Mouse (Mus musculus) adrenal gland, postnatal 14 days (tissue): Measurements from ENCODE around the gene Sstr3. TPM values are rescaled to one million over a fixed set of nuclear protein-coding genes. Genes with fewer than 3 reads are reported as not detected.

Source experiments
- DNase-seq: peaks from one replicate; pipeline ENCODE4 v3.0.0; 2021; ENCODE audit warnings: mixed read lengths
- total RNA-seq: library from RNA; stranded (reverse); gene quantifications from 2 replicates; pipeline ENCODE4 v1.2.3, GENCODE M21; 2021

Gene Sstr3
- total RNA-seq, 1 experiment from 2014 or later = 0.56 TPM

DNA sequence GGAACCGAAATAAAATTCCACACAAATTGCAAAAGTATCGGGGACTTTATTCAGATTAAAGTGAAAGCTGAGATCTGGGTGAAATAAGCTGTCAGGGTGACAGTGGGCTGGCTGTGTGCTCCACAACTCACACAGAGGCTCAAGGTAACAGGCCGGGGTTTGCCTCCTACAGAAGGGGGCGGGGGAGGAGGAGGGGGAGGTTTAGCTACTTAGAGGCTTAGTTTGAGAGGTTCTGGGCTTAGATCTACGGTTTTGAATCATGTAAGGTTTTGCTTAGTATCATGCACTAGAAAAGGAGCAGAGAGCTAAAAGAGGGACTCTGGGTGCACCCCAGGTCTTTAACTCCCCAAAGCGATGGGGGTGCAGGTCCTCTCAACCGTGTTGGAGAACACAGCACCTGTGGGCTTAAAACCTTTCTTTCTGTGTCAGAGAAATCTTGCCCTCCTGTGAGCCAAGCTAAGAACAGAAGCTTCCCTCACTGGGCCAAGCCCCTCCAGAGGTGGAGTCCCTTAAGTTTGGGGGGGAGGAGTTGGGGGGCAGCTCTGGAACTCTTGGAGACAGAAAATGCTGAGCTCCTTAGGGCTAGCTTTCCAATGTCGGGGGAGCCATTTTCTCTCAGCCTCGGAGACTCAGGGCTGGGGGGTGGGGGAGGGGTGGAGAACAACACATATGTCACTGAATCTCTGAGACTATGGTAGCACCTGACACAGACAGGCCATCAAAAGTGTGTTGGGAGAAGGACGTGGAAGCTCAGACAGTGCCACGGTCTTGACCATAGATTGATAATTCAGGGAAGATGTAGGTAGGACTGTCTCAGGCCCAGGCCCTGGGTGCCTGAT lies 14.9 kb upstream of the Sstr3 start:
- DNase-seq = no peak

GRCm38 (mm10) chr15:78557693-78558535 lies 13.4 kb upstream of the Sstr3 start:
- DNase-seq = no peak

DNA sequence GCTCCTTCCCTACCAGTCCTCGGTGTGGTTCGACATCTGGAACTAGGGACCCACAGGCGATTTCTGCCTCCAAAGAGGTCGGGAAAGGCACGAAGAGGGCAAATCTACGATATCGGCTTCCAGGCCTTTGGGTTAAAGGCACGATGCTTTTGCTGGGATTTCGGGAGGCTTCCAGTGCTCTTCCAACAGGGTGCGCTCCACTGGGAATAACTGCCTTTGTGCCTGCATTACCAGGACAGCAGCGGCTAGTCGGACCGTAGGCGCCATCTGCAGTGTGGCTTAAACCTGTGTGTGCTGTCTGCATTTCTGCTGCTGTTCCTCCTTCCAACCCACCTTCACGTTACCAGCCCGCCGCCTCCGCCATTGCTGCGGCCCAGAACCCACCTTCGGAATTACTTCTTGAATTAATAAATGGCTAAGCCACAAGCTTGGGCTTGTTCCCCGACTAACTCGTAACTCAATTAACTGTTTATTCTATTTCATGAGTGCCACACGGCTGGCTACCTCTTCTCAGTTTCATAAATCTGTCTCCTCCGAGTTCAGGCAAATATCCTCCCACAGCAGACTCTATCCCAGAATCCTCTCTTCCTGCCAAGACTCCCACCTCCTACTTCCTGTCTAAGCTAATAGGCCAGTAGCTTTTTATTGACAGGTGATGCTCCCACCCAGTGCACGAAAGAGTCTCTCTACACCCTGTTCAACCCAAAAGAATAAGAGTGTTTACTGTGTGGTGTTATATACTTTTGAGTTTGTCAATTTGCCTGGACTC lies 10.2 kb upstream of the Sstr3 start:
- DNase-seq = no peak

GRCm38 (mm10) chr15:78549189-78549734 lies 4.8 kb upstream of the Sstr3 start:
- peak; percentile 80 for DNase-seq

- no peak for DNase-seq
Observed at GRCm38 (mm10) chr15:78548711-78549110, 4.2 kb upstream of the Sstr3 start.

DNA sequence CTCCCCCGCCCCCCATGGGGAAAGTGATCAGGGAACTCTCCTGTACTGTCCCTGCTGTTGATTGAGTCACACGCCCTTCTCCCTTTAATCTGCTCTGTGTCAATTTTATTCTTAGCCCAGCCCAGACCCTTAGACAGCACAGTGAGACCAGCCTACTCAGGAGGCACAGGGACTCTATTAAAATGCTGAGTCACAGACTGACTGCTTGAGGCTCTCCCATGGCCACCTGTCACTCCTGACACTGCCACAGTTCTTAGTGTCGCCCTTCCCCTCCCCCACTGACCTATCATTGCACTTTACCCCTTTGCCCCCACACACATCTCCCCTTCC lies 3.8 kb upstream of the Sstr3 start:
- DNase-seq = peak; percentile 70

DNA sequence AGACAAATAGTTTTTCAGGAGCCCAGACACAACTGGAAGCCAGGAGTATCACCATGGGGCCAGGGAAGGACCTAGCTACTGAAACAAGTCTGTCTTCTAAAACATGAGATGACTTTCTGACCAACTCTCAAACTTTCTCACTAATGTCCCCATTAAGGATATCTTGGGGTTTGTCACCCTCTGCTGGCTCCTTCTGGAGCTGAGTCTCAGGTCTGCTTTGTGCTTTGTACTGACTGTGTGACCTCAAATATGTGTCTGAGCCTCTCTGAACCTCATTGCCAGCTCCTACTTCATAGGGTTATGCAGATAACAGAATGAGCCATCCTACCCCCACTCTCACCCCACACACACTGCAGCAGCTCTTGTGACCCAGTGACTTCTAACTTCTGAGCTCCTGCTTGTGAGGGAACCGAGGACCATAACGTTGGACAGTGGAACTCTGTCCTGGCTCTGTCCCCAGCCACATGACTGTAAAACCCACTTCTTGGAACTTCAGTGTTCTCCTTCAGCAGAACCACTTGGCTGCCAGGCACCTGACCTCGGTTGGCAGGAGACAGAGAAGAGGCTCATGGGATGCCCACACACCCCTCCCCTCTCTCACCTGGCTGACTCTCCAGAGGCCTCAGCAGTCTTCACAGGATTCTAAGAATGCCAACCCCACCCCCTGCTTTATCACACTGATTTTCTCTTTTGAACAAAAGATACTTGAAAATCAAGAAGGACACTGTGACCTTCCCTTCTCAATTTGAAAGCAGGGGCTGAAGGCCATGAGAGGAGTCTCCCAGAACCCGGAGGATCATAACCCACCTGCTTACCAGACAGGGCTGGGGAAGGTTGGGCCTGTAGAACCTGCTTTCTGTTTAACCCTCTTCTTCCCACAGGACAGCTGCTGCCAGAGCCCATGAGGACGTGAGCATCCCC lies 3.2 kb upstream of the Sstr3 start:
- peak; percentile 58 for DNase-seq

DNA sequence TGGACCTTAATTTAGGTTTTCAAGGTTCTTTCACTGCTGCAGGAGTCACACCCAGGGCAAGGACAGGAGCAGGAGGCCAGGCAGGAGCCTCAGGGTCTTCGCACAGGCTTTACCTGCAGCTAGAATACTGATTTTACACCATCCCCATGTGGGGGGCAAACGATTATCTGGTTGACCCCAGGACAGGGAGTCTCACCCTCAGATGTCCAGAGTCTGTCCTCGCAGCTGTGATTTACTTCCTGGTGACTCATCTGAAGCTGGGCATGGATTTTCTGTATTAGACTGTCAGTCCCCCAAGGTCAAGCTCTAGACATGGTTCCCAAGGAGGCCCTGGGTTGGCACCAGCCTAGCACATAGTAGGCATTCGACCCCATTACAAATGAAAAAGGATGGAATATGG lies 1.6 kb upstream of the Sstr3 start:
- peak; percentile 34 for DNase-seq

DNA sequence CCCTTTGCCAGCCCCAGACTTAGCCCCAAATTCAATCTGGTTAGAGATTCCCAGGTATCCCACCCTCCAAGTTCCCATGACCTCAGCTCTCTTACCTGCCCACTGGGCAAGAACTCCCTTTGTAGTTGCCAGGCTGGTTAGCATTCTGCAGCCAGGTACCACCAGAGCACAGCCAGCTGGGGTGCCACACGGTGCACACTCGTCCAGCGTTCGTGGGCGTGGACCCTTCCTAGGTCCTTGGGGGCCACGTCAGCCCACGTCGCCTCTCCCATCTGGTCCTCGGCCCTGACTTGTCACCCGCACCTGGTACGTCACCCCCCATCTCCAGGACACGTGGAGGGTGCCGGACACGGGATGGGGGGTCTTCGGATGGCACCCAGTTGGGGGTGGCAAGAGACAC lies 444 bp downstream of the Sstr3 start:
- DNase-seq = no peak

- no peak for DNase-seq
Observed at GRCm38 (mm10) chr15:78542767-78543303, 1.6 kb downstream of the Sstr3 start.

DNA sequence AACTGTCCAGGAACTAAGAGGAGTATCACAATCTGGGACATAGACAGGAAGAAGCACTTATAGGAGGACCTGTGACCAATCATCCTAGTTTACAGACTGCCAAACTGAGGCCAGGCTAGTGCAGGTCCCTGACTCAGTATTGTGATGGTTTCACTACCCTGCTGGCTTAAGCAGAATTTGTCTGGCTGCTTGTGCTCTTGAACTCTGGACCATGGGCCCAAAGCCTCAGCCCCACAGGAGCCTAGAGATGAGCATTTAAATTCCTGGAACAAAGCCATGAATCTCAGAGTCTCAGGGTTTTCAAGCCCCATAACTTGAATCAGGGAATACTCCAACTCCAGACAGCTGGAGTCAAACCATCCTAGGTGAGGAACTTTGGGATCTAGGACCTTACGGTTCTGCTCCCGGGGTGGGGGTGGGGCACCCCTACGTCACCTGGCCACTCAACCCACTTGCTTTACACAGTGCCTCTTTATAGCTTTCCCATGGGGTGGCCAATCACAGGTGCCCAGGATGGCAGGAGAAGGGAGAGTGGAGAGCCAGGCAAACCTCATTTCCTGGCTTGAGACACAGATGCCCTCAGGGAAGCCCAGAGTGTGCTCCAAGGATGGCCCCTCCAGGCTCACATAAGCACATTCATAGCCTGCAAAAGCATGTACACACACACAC lies 2.3 kb downstream of the Sstr3 start:
- no peak for DNase-seq

DNA sequence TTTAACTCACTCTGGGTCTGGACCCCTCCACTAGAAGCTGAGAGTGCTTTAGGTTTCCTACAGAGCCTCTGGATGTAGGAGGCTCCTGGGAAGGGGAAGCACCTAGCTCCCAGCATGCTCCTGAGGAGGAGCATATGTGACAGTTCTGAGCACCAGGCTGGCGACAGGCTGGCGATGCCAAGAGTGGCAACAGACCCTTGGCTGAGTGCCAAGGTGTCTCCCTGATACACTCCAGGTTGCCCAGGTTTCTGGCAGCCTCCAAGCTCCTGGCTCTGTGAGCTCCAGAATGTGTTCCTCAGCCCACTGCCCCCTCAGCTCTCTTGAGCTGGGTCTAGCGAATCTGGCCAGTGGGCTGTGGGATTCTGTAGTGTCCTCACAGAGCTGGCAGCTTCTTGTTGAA lies 2.9 kb downstream of the Sstr3 start:
- no peak for DNase-seq

DNA sequence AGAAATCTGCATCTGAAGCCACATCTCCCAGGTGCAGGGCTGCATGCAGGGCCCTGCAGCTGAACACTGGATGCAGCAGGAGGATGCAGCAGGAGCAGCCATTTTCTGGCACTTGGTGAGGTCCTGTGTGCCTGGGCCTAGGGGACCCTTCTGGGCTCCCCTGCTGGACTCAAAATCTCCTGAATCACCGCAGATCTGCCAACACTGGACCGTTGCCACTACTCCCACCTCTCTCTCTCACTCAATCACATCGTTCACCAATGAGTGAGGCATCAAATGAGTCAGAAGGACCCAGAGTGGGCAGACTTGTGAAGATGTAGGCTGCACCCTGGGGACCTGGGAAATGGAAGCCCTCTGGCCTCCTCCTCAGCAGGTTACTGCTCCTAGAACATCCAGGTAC lies 3.4 kb downstream of the Sstr3 start:
- no peak for DNase-seq

DNA sequence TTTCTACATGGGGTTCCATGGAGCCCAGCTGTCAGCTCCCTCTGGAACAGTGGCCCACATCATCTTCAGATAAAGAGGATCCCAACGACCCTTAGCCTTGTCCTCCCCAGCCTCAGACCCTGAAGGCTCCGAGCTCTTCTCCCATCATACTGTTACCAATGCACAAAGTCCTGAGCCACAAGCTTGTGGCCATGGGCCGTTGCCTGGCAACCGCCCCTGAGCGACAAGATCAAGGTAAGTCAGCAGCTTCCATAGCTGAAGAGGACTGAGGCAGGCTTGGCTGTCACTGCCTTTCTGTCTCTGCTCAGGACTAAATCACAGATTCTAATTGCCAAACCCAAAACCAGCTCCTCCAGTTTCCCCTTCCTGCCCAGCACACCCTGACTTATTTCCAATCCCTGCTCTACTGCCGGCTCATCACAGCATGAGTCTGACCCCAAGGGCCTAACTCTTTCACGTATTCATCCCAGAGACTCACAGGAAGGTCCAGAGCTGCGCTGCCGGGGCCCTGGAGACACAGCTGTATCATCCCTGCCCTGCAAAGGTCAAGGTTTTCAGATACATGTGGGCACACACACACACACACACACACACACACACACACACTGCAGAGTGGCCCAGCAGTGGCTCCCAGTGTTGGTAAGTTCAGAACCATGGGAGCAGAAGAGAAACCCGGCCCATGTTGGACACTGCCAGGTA lies 8.6 kb downstream of the Sstr3 start:
- DNase-seq = peak; percentile 53

DNA sequence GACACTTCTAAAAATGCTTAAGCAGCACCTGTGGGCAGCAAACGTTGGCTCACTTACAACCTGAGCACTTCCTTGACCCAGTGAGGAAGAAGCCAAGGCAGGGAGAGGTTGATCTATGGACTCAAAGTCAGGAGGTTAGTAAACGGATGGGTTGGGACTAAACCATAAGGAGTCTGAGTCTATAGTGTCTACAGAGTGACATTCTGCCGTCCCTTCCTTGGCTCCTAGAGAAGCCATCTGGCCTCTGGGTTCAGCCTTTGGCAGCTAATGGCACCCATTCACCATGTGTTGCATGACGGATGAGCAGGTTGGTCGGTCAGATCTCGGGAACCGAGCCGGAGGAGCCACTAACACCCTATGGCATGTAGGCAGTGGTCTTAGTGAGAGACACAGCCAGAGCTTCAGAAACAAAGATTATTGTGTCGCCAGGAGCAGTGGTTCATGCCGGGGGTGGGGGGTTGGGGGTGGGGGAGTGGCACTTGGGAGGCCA lies 11.1 kb downstream of the Sstr3 start:
- no peak for DNase-seq

DNA sequence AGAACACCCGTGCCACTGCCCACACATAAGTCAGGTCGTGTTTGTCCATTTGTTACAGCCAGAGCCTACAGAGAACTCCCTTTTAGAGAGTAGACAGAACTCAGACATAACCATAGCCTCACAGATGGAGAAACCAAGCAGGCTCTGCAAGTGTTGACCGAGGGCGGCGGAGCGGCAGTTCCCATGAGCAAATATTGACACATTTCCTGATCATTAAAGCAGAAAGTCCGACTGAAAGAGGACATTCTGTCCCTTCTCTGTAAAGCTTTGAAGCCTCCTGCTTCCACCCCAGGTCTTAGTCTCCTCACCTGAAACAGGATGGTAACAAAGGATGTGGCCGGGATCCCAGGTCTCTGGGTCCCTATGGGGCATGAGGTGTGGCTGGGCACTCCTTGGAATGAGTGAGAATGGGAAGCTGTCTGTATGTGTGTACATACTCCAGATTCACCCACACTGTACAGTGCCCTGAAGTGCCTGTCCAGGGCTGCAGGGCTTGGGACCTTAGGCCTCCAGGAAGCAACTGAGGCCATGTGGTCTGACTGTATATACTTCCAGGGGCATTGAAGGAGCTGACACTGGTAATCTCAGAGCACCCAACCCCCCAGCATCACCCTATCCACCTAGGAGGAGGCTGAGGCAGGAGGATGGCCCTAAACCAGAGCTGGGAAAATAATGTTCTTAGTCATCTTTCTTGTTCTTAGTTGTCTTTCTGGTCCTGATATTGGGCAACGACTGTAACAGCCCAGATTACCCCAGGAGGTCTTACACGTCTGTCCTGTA lies 11.7 kb downstream of the Sstr3 start:
- DNase-seq = no peak

GRCm38 (mm10) chr15:78531901-78532469 lies 12.5 kb downstream of the Sstr3 start:
- peak; percentile 99 for DNase-seq

GRCm38 (mm10) chr15:78531451-78531720 lies 13.1 kb downstream of the Sstr3 start:
- no peak for DNase-seq
